Comparison of ENCODE assay signal across 8 mouse cellular contexts in genomic region chr2:67565480-67566331, GRCm38 (mm10). TPM values are rescaled to one million over a fixed set of nuclear protein-coding genes. Genes with fewer than 3 reads are reported as not detected.
DNase-seq lines count a peak whose midpoint lies in the region; ATAC-seq and TF ChIP-seq lines count a peak whose summit lies in the region.

Gene B3galt1, plus strand, starts transcription at chr2:67565871.

- ATAC-seq in hindbrain, embryonic 11.5 days (ENCODE audit: low FRiP score): peak; percentile 99

- H3K4me2 ChIP-seq in hindbrain, embryonic 11.5 days (replicated peaks; ENCODE audit: low read depth, low read length): peak within 1 kb of the TSS; percentile 96

- TF ChIP-seq POLR2A in lung, adult 2 months (IDR thresholded peaks at IDR 0.05; ENCODE audit: borderline replicate concordance, extremely low read depth, low read depth, low read length): no peak

- DNase-seq in R1 (ENCODE audit: low read depth, low spot score): peak; percentile 85
- DNase-seq in cerebellum, postnatal 10 days: peak; percentile 95 to 97
- peak; percentile 86 to 87 for DNase-seq in frontal cortex, postnatal 14 days (ENCODE audit: low spot score in 2 of 2)
- DNase-seq in hindbrain, embryonic 11.5 days (ENCODE audit: low spot score): peak; percentile 91
- DNase-seq in layer of hippocampus, adult 9-10 months (ENCODE audit: low spot score): peak; percentile 49
- DNase-seq in lung, adult 2 months: peak; percentile 20
- DNase-seq in ovary, postnatal 14 days (ENCODE audit: low spot score): peak; percentile 63
- DNase-seq in thymus, postnatal 4 days: peak; percentile 66

- H3K36me3 ChIP-seq in hindbrain, embryonic 11.5 days (ENCODE audit: control insufficient read depth, insufficient read depth, low read length): no peaks in the 10 kb centered on the region

- no peaks in the 10 kb centered on the region for H3K27me3 ChIP-seq in hindbrain, embryonic 11.5 days (ENCODE audit: control insufficient read depth, insufficient read depth, low read length)

- H3K27ac ChIP-seq in hindbrain, embryonic 11.5 days (ENCODE audit: low read depth, low read length): peak within 1 kb of the TSS; percentile 96

- peak within 1 kb of the TSS; percentile 60 for H3K4me3 ChIP-seq in hindbrain, embryonic 11.5 days (ENCODE audit: low read depth, low read length)
- peak within 1 kb of the TSS; percentile 58 for H3K4me3 ChIP-seq in lung, adult 2 months (replicated peaks; ENCODE audit: extremely low read depth, low read depth, low read length)

- no peaks in the 10 kb centered on the region for H3K9me3 ChIP-seq in hindbrain, embryonic 11.5 days (ENCODE audit: control insufficient read depth, low read length)

- under 1% methylated on average over 77 of the region's 83 CpGs for WGBS in hindbrain, embryonic 11.5 days
- WGBS in lung, adult 2 months: 2% methylated on average over 83 of the region's 83 CpGs

- H3K4me1 ChIP-seq in hindbrain, embryonic 11.5 days (replicated peaks; ENCODE audit: control insufficient read depth, insufficient read depth, low read length): no peaks in the 10 kb centered on the region
- H3K4me1 ChIP-seq in lung, adult 2 months (ENCODE audit: control insufficient read depth, insufficient read depth, low read length): no peaks in the 10 kb centered on the region

- TF ChIP-seq CTCF in lung, adult 2 months (IDR thresholded peaks at IDR 0.05; ENCODE audit: insufficient read depth, low read length): no peak

- H3K9ac ChIP-seq in hindbrain, embryonic 11.5 days (ENCODE audit: low read depth, low read length): peak within 1 kb of the TSS; percentile 78

RNA-seq across cellular contexts. Expression of gene B3galt1, which starts in this region (rescaled TPM):
- 21.1 and 23.3 TPM in 2 replicates for polyA plus RNA-seq in hindbrain, embryonic 11.5 days (2014; fragmentation: Nextera tagmentation; extraction: Ambion mirVana)
- 0.28 and 0.36 TPM in 2 replicates for polyA plus RNA-seq in lung, adult 2 months (2012; rRNA removed)

Comparison
In these comparisons a context has a peak if more than half of its experiments do, and no peak if none do; other contexts are left out.
1. Peak in every context shown above with its lines: DNase-seq, ATAC-seq, H3K4me3 ChIP-seq and H3K27ac ChIP-seq.
2. RNA of gene B3galt1 (polyA plus RNA-seq): 21.1 to 23.3 TPM in hindbrain, embryonic 11.5 days; 0.28 to 0.36 TPM in lung, adult 2 months; every median in the first group is over 10 times any median in the second.
3. Peak in DNase-seq and H3K4me3 ChIP-seq in lung, adult 2 months; RNA of the gene not detected or under 1 TPM.
4. DNase-seq: peak in every context shown above with its lines; median percentile 96 in cerebellum, postnatal 10 days; 91 in hindbrain, embryonic 11.5 days; 86 in frontal cortex, postnatal 14 days; 85 in R1; 66 in thymus, postnatal 4 days; 63 in ovary, postnatal 14 days; 49 in layer of hippocampus, adult 9-10 months; 20 in lung, adult 2 months.